Mouse (Mus musculus): ENCODE measurements around the gene Nrxn3. TPM values are rescaled to one million over a fixed set of nuclear protein-coding genes. Genes with fewer than 3 reads are reported as not detected.

Nrxn3 gene
- total RNA-seq, 2 experiments from 2014 or later, result 185 to 191 TPM

Small RNA genes lying within 50 kb of the gene (microRNA-seq; reads per million reads assigned to microRNA genes)
- gene Gm23989 (not detected), gene Gm27313 (not detected)
